ENCODE assay signal across 8 mouse cellular contexts in genomic region chr17:5491801-5492745, GRCm38 (mm10). TPM values are rescaled to one million over a fixed set of nuclear protein-coding genes. Genes with fewer than 3 reads are reported as not detected.
A peak's percentile ranks its signal among the peaks of the same experiment; 100 is the strongest.
DNase-seq lines count a peak whose midpoint lies in the region; ATAC-seq and TF ChIP-seq lines count a peak whose summit lies in the region.

Gene Zdhhc14, plus strand, starts transcription at chr17:5492557.

- H3K4me1 ChIP-seq in embryonic facial prominence, embryonic 11.5 days (ENCODE audit: control insufficient read depth, insufficient read depth, low read length): peaks cover 4% of the 10 kb centered on the region
- H3K4me1 ChIP-seq in intestine, postnatal 0 days (replicated peaks; ENCODE audit: control insufficient read depth, insufficient read depth, low read length): 0 out of 2 replicates have a peak, but pooled peaks cover 3% of the 10 kb centered on the region
- peaks cover 28% of the 10 kb centered on the region for H3K4me1 ChIP-seq in midbrain, embryonic 10.5 days

- under 1% methylated on average over 61 of the region's 70 CpGs for WGBS in embryonic facial prominence, embryonic 11.5 days
- whole genome bisulfite sequencing in intestine, postnatal 0 days: under 1% methylated on average over 66 of the region's 70 CpGs
- under 1% methylated on average over 70 of the region's 70 CpGs for WGBS in midbrain, embryonic 10.5 days

- DNase-seq in adrenal gland, postnatal 25 days: peak; percentile 94
- peak; percentile 88 for DNase-seq in embryonic facial prominence, embryonic 11.5 days (ENCODE audit: low spot score)
- peak; percentile 28 for DNase-seq in gonadal fat pad, adult 2 months (ENCODE audit: low read depth)
- DNase-seq in left cerebral cortex, postnatal 36 days (ENCODE audit: low spot score in 2 of 2): peak; percentile 92 to 96
- peak; percentile 88 for DNase-seq in midbrain, embryonic 10.5 days (ENCODE audit: low spot score)
- DNase-seq in right cerebral cortex, postnatal 36 days (ENCODE audit: low spot score in 2 of 2): peak; percentile 88 to 93
- peak; percentile 85 to 88 for DNase-seq in urinary bladder, postnatal 4 days (ENCODE audit: low spot score in 2 of 2)

- H3K4me2 ChIP-seq in embryonic facial prominence, embryonic 11.5 days (ENCODE audit: low read depth, low read length): peak within 1 kb of the TSS; percentile 100
- peak within 1 kb of the TSS; percentile 99 for H3K4me2 ChIP-seq in intestine, postnatal 0 days (replicated peaks; ENCODE audit: low read depth)

- peak within 1 kb of the TSS; percentile 64 for H3K4me3 ChIP-seq in embryonic facial prominence, embryonic 11.5 days (ENCODE audit: low read depth, low read length)
- H3K4me3 ChIP-seq in intestine, postnatal 0 days (ENCODE audit: low read depth, low read length): peak within 1 kb of the TSS; percentile 67
- H3K4me3 ChIP-seq in midbrain, embryonic 10.5 days: peak within 1 kb of the TSS; percentile 83

- ATAC-seq in embryonic facial prominence, embryonic 11.5 days (replicated peaks; ENCODE audit: insufficient number of reproducible peaks, low FRiP score, low TSS enrichment, low read depth): peak; percentile 88
- ATAC-seq in intestine, postnatal 0 days: peak; percentile 90

- peak within 1 kb of the TSS; percentile 73 for H3K9ac ChIP-seq in embryonic facial prominence, embryonic 11.5 days (replicated peaks; ENCODE audit: low read length)
- peak within 1 kb of the TSS; percentile 49 for H3K9ac ChIP-seq in intestine, postnatal 0 days (ENCODE audit: low read depth, low read length)

- peaks cover 7% of the 10 kb centered on the region for H3K27me3 ChIP-seq in embryonic facial prominence, embryonic 11.5 days (ENCODE audit: control insufficient read depth, insufficient read depth, low read length)
- no peaks in the 10 kb centered on the region for H3K27me3 ChIP-seq in intestine, postnatal 0 days (replicated peaks; ENCODE audit: control insufficient read depth, insufficient read depth, low read length)
- H3K27me3 ChIP-seq in midbrain, embryonic 10.5 days (ENCODE audit: low read depth, poor library complexity, severe bottlenecking): peaks cover 43% of the 10 kb centered on the region

- H3K9me3 ChIP-seq in embryonic facial prominence, embryonic 11.5 days (replicated peaks; ENCODE audit: control insufficient read depth, low read length): no peaks in the 10 kb centered on the region
- no peaks in the 10 kb centered on the region for H3K9me3 ChIP-seq in intestine, postnatal 0 days (ENCODE audit: control insufficient read depth)
- no peaks in the 10 kb centered on the region for H3K9me3 ChIP-seq in midbrain, embryonic 10.5 days (replicated peaks)

- H3K36me3 ChIP-seq in embryonic facial prominence, embryonic 11.5 days (replicated peaks; ENCODE audit: control insufficient read depth, insufficient read depth, low read depth, low read length): no peaks in the 10 kb centered on the region
- H3K36me3 ChIP-seq in intestine, postnatal 0 days (ENCODE audit: control insufficient read depth, insufficient read depth): no peaks in the 10 kb centered on the region
- H3K36me3 ChIP-seq in midbrain, embryonic 10.5 days: no peaks in the 10 kb centered on the region

- H3K27ac ChIP-seq in embryonic facial prominence, embryonic 11.5 days (replicated peaks; ENCODE audit: low read depth, low read length): peak within 1 kb of the TSS; percentile 70
- H3K27ac ChIP-seq in intestine, postnatal 0 days (ENCODE audit: low read depth, low read length): peak within 1 kb of the TSS; percentile 67
- H3K27ac ChIP-seq in midbrain, embryonic 10.5 days (replicated peaks): peak within 1 kb of the TSS; percentile 90

- 0 out of 2 replicates have a peak, but pooled peaks have one; percentile 15 for TF ChIP-seq CTCF in intestine, postnatal 0 days (IDR thresholded peaks at IDR 0.05; ENCODE audit: low read depth)

- intact Hi-C loops in left cerebral cortex, postnatal 36 days (cut with DNase I): loop anchor here (1.0 to 5.0 kb wide), 5 partner anchors 39 to 260 kb away; partner anchors contain the start of gene Tmem242

RNA-seq across cellular contexts. Expression of gene Zdhhc14, which starts in this region (rescaled TPM):
- 3.9 and 4.8 TPM in 2 replicates for total RNA-seq in adrenal gland, postnatal 25 days (2021)
- 2.0 TPM in 2 replicates for polyA plus RNA-seq in embryonic facial prominence, embryonic 11.5 days (2014; fragmentation: Nextera tagmentation; extraction: Ambion mirVana)
- 1.7 and 2.7 TPM in 2 replicates for polyA plus RNA-seq in gonadal fat pad, adult 2 months (2012; rRNA removed)
- polyA plus RNA-seq in intestine, postnatal 0 days (2015; fragmentation: Nextera tagmentation; extraction: Ambion mirVana): 1.3 and 1.4 TPM in 2 replicates
- total RNA-seq in left cerebral cortex, postnatal 36 days (2021): 10 to 100 TPM; 38.3 to 56.1 TPM
- 0.99 and 1.5 TPM in 2 replicates for polyA plus RNA-seq in midbrain, embryonic 10.5 days (2016; fragmentation: Nextera tagmentation; extraction: Ambion mirVana)

Comparison
In these comparisons a context has a peak if more than half of its experiments do, and no peak if none do; other contexts are left out.
1. Peak in every context shown above with its lines: DNase-seq, ATAC-seq, H3K4me3 ChIP-seq and H3K27ac ChIP-seq.
2. DNase-seq: peak in every context shown above with its lines; median percentile 94 in adrenal gland, postnatal 25 days; 94 in left cerebral cortex, postnatal 36 days; 90 in right cerebral cortex, postnatal 36 days; 88 in embryonic facial prominence, embryonic 11.5 days; 88 in midbrain, embryonic 10.5 days; 86 in urinary bladder, postnatal 4 days; 28 in gonadal fat pad, adult 2 months.